Mouse (Mus musculus): ENCODE data around the gene Tnik. TPM values are rescaled to one million over a fixed set of nuclear protein-coding genes. Genes with fewer than 3 reads are reported as not detected.

The Tnik gene
- polyA plus RNA-seq, 1 experiment, result 0.21 TPM

GRCm38 (mm10) chr3:28350147-28350801, 87.3 kb downstream of the Tnik start:
- H3K79me3 ChIP-seq (ENCODE audit: low read depth), result no peaks in the 10 kb centered on the region
- no peak for TF ChIP-seq USF1 (IDR thresholded peaks at IDR 0.05; ENCODE audit: low read depth)
- TF ChIP-seq FOSL1 (IDR thresholded peaks at IDR 0.05; ENCODE audit: insufficient read depth, low read length, poor library complexity, severe bottlenecking), result no peak
- no peak for TF ChIP-seq CEBPB (IDR thresholded peaks at IDR 0.05; ENCODE audit: low read depth)
- no peak for TF ChIP-seq CTCF (IDR thresholded peaks at IDR 0.05; ENCODE audit: control insufficient read depth, insufficient read depth, insufficient read length)
- no peak for TF ChIP-seq MYOD1 (IDR thresholded peaks at IDR 0.05; ENCODE audit: control insufficient read depth, insufficient read length, low read depth)
- TF ChIP-seq MYOG (IDR thresholded peaks at IDR 0.05; ENCODE audit: control insufficient read depth, extremely low read depth, insufficient read length), result no peak
- no peaks in the 10 kb centered on the region for H3K36me3 ChIP-seq (ENCODE audit: control insufficient read depth, insufficient read depth)
- H3K4me3 ChIP-seq (ENCODE audit: insufficient read depth, poor library complexity, severe bottlenecking), result no peak overlapping the region
- H3K27me3 ChIP-seq (ENCODE audit: control insufficient read depth, insufficient read depth, insufficient read length), result no peaks in the 10 kb centered on the region
- H3ac ChIP-seq (ENCODE audit: control insufficient read depth, insufficient read length, low read depth), result no peak overlapping the region
- H3K79me2 ChIP-seq (ENCODE audit: control insufficient read depth, insufficient read depth), result no peaks in the 10 kb centered on the region

- H3K27me3 ChIP-seq (ENCODE audit: control insufficient read depth, insufficient read depth, insufficient read length), result no peaks in the 10 kb centered on the region
- H3K4me3 ChIP-seq (ENCODE audit: insufficient read depth, poor library complexity, severe bottlenecking), result no peak overlapping the region
- H3K36me3 ChIP-seq (ENCODE audit: control insufficient read depth, insufficient read depth), result no peaks in the 10 kb centered on the region
- H3ac ChIP-seq (ENCODE audit: control insufficient read depth, insufficient read length, low read depth), result no peak overlapping the region
- TF ChIP-seq MAX (IDR thresholded peaks at IDR 0.05) (no peak), CTCF (IDR thresholded peaks at IDR 0.05; ENCODE audit: control insufficient read depth, insufficient read depth, insufficient read length) (no peak), MYOD1 (IDR thresholded peaks at IDR 0.05; ENCODE audit: control insufficient read depth, insufficient read length, low read depth) (no peak), CEBPB (IDR thresholded peaks at IDR 0.05; ENCODE audit: low read depth) (no peak), MYOG (IDR thresholded peaks at IDR 0.05; ENCODE audit: control insufficient read depth, extremely low read depth, insufficient read length) (no peak), USF1 (IDR thresholded peaks at IDR 0.05; ENCODE audit: low read depth) (no peak)
- H3K79me2 ChIP-seq (ENCODE audit: control insufficient read depth, insufficient read depth), result no peaks in the 10 kb centered on the region
- H3K79me3 ChIP-seq (ENCODE audit: low read depth), result no peaks in the 10 kb centered on the region
Observed at GRCm38 (mm10) chr3:28358391-28358790, 95.4 kb downstream of the Tnik start.

- Histone ChIP-seq H3K79me3 (ENCODE audit: low read depth) (no peaks in the 10 kb centered on the region), H3K27me3 (ENCODE audit: control insufficient read depth, insufficient read depth, insufficient read length) (no peaks in the 10 kb centered on the region), H3K79me2 (ENCODE audit: control insufficient read depth, insufficient read depth) (no peaks in the 10 kb centered on the region), H3K36me3 (ENCODE audit: control insufficient read depth, insufficient read depth) (no peaks in the 10 kb centered on the region), H3K4me3 (ENCODE audit: insufficient read depth, poor library complexity, severe bottlenecking) (no peak overlapping the region), H3ac (ENCODE audit: control insufficient read depth, insufficient read length, low read depth) (no peak overlapping the region)
- no peak for TF ChIP-seq CEBPB (IDR thresholded peaks at IDR 0.05; ENCODE audit: low read depth)
- no peak for TF ChIP-seq USF1 (IDR thresholded peaks at IDR 0.05; ENCODE audit: low read depth)
- TF ChIP-seq CTCF (IDR thresholded peaks at IDR 0.05; ENCODE audit: control insufficient read depth, insufficient read depth, insufficient read length), result no peak
- TF ChIP-seq FOSL1 (IDR thresholded peaks at IDR 0.05; ENCODE audit: insufficient read depth, low read length, poor library complexity, severe bottlenecking), result no peak
- no peak for TF ChIP-seq MAX (IDR thresholded peaks at IDR 0.05)
- no peak for TF ChIP-seq MYOG (IDR thresholded peaks at IDR 0.05; ENCODE audit: control insufficient read depth, extremely low read depth, insufficient read length)
- no peak for TF ChIP-seq MYOD1 (IDR thresholded peaks at IDR 0.05; ENCODE audit: control insufficient read depth, insufficient read length, low read depth)
Observed at GRCm38 (mm10) chr3:28359138-28359537, 96.1 kb downstream of the Tnik start.

- H3K4me3 ChIP-seq (ENCODE audit: insufficient read depth, poor library complexity, severe bottlenecking), result no peak overlapping the region
- H3K36me3 ChIP-seq (ENCODE audit: control insufficient read depth, insufficient read depth), result no peaks in the 10 kb centered on the region
- no peaks in the 10 kb centered on the region for H3K79me3 ChIP-seq (ENCODE audit: low read depth)
- no peak overlapping the region for H3ac ChIP-seq (ENCODE audit: control insufficient read depth, insufficient read length, low read depth)
- no peak for TF ChIP-seq FOSL1 (IDR thresholded peaks at IDR 0.05; ENCODE audit: insufficient read depth, low read length, poor library complexity, severe bottlenecking)
- no peak for TF ChIP-seq CTCF (IDR thresholded peaks at IDR 0.05; ENCODE audit: control insufficient read depth, insufficient read depth, insufficient read length)
- no peak for TF ChIP-seq MAX (IDR thresholded peaks at IDR 0.05)
- no peak for TF ChIP-seq USF1 (IDR thresholded peaks at IDR 0.05; ENCODE audit: low read depth)
- TF ChIP-seq CEBPB (IDR thresholded peaks at IDR 0.05; ENCODE audit: low read depth), result no peak
- TF ChIP-seq MYOD1 (IDR thresholded peaks at IDR 0.05; ENCODE audit: control insufficient read depth, insufficient read length, low read depth), result no peak
- no peak for TF ChIP-seq MYOG (IDR thresholded peaks at IDR 0.05; ENCODE audit: control insufficient read depth, extremely low read depth, insufficient read length)
- no peaks in the 10 kb centered on the region for H3K27me3 ChIP-seq (ENCODE audit: control insufficient read depth, insufficient read depth, insufficient read length)
- H3K79me2 ChIP-seq (ENCODE audit: control insufficient read depth, insufficient read depth), result no peaks in the 10 kb centered on the region
Observed at GRCm38 (mm10) chr3:28361056-28361455, 98.0 kb downstream of the Tnik start.

- Histone ChIP-seq H3K27me3 (ENCODE audit: control insufficient read depth, insufficient read depth, insufficient read length) (no peaks in the 10 kb centered on the region), H3ac (ENCODE audit: control insufficient read depth, insufficient read length, low read depth) (no peak overlapping the region), H3K79me3 (ENCODE audit: low read depth) (no peaks in the 10 kb centered on the region), H3K79me2 (ENCODE audit: control insufficient read depth, insufficient read depth) (no peaks in the 10 kb centered on the region), H3K36me3 (ENCODE audit: control insufficient read depth, insufficient read depth) (no peaks in the 10 kb centered on the region), H3K4me3 (ENCODE audit: insufficient read depth, poor library complexity, severe bottlenecking) (no peak overlapping the region)
- TF ChIP-seq CEBPB (IDR thresholded peaks at IDR 0.05; ENCODE audit: low read depth) (no peak), MYOD1 (IDR thresholded peaks at IDR 0.05; ENCODE audit: control insufficient read depth, insufficient read length, low read depth) (no peak), MAX (IDR thresholded peaks at IDR 0.05) (no peak), CTCF (IDR thresholded peaks at IDR 0.05; ENCODE audit: control insufficient read depth, insufficient read depth, insufficient read length) (no peak), FOSL1 (IDR thresholded peaks at IDR 0.05; ENCODE audit: insufficient read depth, low read length, poor library complexity, severe bottlenecking) (no peak), USF1 (IDR thresholded peaks at IDR 0.05; ENCODE audit: low read depth) (no peak), MYOG (IDR thresholded peaks at IDR 0.05; ENCODE audit: control insufficient read depth, extremely low read depth, insufficient read length) (no peak)
Observed at GRCm38 (mm10) chr3:28363441-28364125, 100.6 kb downstream of the Tnik start.

Measured in C2C12 (cell line).